Mouse (Mus musculus): Measurements from ENCODE around the gene Tbk1.

GRCm38 (mm10) chr10:121504973-121505911, 81.3 kb downstream of the Tbk1 start:
- TF ChIP-seq CTCF (IDR thresholded peaks at IDR 0.05): no peak
- no peak for TF ChIP-seq EP300 (IDR thresholded peaks at IDR 0.05)

Measured in lung, postnatal 0 days (tissue).